Mouse (Mus musculus): Measurements from ENCODE around the gene Smyd2. TPM values are rescaled to one million over a fixed set of nuclear protein-coding genes. Genes with fewer than 3 reads are reported as not detected.

Gene Smyd2
- polyA plus RNA-seq, 1 experiment from 2014 or later, result 53.4 TPM

DNA sequence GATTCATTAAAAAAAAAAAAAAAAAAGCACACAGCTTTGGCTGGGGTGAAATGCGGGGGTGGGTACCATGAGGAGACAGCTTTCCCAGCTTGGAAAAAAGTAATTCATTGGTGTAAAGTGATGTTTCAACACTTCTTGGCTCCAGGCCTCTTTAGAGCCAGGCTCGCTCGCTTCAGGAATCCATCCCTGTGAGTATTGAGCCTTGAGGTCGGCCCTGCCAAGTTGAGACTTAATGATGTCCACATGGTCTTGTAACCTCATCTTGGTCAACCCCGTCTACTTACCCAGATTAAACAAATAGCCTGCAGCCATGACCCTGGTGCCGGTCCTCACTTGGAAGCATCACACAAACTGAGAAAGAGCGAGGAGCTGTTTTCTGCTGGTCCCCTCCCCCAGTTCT is 69.7 kb downstream of the Smyd2 start:
- WGBS (ENCODE audit: insufficient replicate concordance), result 79% methylated on average over 7 of the region's 7 CpGs
- Histone ChIP-seq H3K36me3 (peaks cover 12% of the 10 kb centered on the region; the same call in 1 of the 2 replicates), H3K4me1 (peaks cover 23% of the 10 kb centered on the region), H3K9ac (no peak overlapping the region), H3K9me3 (replicated peaks) (no peaks in the 10 kb centered on the region), H3K27me3 (replicated peaks) (no peaks in the 10 kb centered on the region), H3K27ac (no peak overlapping the region), H3K4me2 (no peak overlapping the region), H3K4me3 (no peak overlapping the region)
- no peak for ATAC-seq

DNA sequence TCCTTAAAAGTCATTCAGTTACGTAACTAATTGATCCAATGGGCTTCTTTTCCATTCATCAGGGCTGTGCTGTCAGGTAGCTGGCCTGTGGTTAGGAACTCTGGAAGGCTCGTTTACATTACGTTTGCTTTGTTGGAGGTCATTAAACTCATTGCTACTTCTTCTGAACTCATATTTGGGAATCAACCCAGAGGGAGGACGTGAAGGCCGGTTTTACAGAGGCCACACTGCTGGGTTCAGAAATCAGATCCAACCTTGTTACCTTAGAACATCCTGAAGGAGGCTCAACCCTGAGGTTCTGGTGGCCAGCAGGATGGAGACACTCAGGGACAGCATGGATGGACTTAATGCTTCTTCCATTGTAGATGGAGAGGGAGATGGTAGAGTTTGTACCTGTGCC is 70.1 kb downstream of the Smyd2 start:
- Histone ChIP-seq H3K9me3 (replicated peaks) (no peaks in the 10 kb centered on the region), H3K27ac (no peak overlapping the region), H3K4me2 (no peak overlapping the region), H3K4me3 (no peak overlapping the region), H3K36me3 (peaks cover 12% of the 10 kb centered on the region; the same call in 1 of the 2 replicates), H3K27me3 (replicated peaks) (no peaks in the 10 kb centered on the region), H3K4me1 (peaks cover 27% of the 10 kb centered on the region), H3K9ac (no peak overlapping the region)
- 72% methylated on average over 5 of the region's 5 CpGs for WGBS (ENCODE audit: insufficient replicate concordance)
- ATAC-seq, result no peak

DNA sequence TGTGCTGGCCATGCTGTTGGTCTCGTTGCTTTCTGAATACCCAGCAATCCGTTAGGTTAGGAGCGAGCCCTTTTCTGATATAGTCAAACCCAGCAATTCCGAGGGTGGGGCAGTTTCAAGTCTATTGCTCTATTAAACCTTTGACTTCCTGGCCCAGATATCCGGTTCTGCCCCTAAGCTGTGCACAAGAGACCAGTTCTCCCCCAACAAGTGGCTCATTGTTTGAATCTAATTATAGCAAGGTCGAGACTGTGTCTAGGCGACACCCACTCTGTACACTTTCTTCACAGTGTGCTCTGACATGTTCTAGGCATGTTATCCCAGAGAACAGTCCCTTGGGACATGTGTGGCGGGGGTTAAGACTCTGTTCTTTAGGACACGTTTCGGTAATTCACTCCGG is 72.6 kb downstream of the Smyd2 start:
- no peaks in the 10 kb centered on the region for H3K9me3 ChIP-seq (replicated peaks)
- H3K4me3 ChIP-seq, result no peak overlapping the region
- no peak for ATAC-seq
- WGBS (ENCODE audit: insufficient replicate concordance), result 78% methylated on average over 11 of the region's 11 CpGs
- H3K27me3 ChIP-seq (replicated peaks), result no peaks in the 10 kb centered on the region
- H3K9ac ChIP-seq, result no peak overlapping the region
- peaks cover 12% of the 10 kb centered on the region; the same call in 1 of the 2 replicates for H3K36me3 ChIP-seq
- H3K4me1 ChIP-seq, result peaks cover 22% of the 10 kb centered on the region
- no peak overlapping the region for H3K4me2 ChIP-seq
- no peak overlapping the region for H3K27ac ChIP-seq

DNA sequence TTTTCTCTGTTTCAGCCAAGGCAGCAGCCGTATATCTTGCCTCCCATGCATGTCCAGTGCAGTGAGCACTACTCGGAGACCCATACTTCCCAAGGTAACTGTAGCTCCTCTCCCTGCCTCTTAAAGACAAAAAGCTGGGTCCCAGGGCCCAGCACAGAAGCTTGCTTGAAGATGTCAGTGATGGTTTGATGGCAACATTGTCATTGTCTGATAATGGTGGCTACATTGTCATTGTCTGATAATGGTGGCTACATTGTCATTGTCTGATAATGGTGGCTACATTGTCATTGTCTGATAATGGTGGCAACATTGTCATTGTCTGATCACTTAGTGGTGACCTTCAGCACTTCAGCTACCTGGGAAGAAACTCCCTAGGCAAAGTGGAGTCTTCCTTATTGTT is 75.8 kb downstream of the Smyd2 start:
- Histone ChIP-seq H3K27ac (no peak overlapping the region), H3K9me3 (replicated peaks) (no peaks in the 10 kb centered on the region), H3K36me3 (peaks cover 12% of the 10 kb centered on the region; the same call in 1 of the 2 replicates), H3K9ac (no peak overlapping the region), H3K27me3 (replicated peaks) (no peaks in the 10 kb centered on the region), H3K4me2 (no peak overlapping the region), H3K4me3 (no peak overlapping the region), H3K4me1 (peaks cover 16% of the 10 kb centered on the region)
- WGBS (ENCODE audit: insufficient replicate concordance), result 53% methylated on average over 2 of the region's 2 CpGs
- peak; percentile 44 for ATAC-seq

DNA sequence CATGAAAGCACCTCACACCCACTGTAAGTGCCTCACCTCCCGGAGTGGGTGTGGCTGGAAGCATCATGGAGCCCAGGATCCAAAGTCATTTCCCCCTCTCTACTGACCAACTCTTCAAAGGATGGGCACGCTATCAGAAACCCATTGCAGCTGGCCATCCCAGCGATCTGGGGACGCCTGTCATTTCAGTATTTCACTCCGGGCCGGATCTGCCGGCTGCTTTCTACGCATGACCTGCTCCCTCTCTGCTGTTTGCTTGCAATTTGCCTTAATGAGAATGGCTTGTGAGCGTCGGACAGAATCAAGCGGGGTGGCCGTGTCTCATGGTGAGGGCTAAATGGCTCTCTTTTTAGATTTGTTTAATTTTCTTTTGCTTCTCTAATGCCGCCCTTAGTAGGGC is 88.0 kb downstream of the Smyd2 start:
- peaks cover 31% of the 10 kb centered on the region for H3K4me1 ChIP-seq
- H3K4me3 ChIP-seq, result no peak overlapping the region
- H3K9ac ChIP-seq, result no peak overlapping the region
- ATAC-seq, result no peak
- H3K27ac ChIP-seq, result no peak overlapping the region
- H3K9me3 ChIP-seq (replicated peaks), result no peaks in the 10 kb centered on the region
- H3K4me2 ChIP-seq, result no peak overlapping the region
- H3K36me3 ChIP-seq, result no peaks in the 10 kb centered on the region
- WGBS (ENCODE audit: insufficient replicate concordance), result 80% methylated on average over 13 of the region's 13 CpGs
- no peaks in the 10 kb centered on the region for H3K27me3 ChIP-seq (replicated peaks)

DNA sequence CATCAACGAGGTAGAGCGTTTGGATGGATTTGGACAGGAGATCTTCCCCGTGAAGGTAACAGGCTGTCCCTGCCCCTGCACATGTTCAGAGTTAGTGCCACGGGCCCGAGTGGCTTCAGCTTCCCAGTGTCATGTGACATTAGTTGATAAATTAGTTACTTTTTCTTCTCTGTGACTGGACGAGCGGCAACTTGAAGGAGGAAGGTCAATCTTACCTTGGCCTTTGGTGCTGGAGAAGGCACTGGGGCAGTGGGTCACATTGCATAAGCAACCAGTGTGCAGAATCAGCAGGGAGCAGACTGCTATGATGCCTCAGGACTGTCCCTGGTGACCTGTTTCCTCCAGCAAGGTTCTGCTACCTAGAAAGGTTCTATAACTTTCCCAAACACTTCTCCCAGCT is 88.8 kb downstream of the Smyd2 start:
- no peak for ATAC-seq
- Histone ChIP-seq H3K4me1 (peaks cover 31% of the 10 kb centered on the region), H3K27me3 (replicated peaks) (no peaks in the 10 kb centered on the region), H3K27ac (no peak overlapping the region), H3K36me3 (no peaks in the 10 kb centered on the region), H3K9ac (no peak overlapping the region), H3K4me3 (no peak overlapping the region), H3K9me3 (replicated peaks) (no peaks in the 10 kb centered on the region), H3K4me2 (no peak overlapping the region)
- WGBS (ENCODE audit: insufficient replicate concordance), result 71% methylated on average over 7 of the region's 7 CpGs

DNA sequence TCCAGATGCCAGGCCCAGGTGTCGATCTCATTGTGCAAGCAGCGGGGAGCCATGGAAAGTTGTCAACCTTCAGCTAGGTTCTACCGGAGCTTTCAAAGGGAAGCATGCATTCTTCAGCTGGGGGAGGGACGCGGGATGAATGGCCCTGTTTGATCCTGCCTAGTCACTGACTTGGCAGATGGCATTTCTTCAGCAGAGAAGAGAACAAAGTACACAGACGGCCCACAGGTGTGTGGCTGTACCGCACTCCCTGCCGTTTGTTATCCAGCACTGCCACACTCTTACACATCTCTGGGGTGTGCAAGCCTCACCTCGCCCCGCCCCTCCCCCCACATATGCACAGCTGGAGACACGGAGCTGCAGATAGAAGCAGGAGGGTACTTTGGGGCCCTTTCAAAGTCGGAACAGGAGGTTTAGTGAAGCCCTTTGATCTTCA is 91.3 kb downstream of the Smyd2 start:
- H3K9me3 ChIP-seq (replicated peaks), result no peaks in the 10 kb centered on the region
- 17% methylated on average over 12 of the region's 12 CpGs for whole genome bisulfite sequencing (ENCODE audit: insufficient replicate concordance)
- peak; percentile 92 for ATAC-seq
- peaks cover 31% of the 10 kb centered on the region for H3K4me1 ChIP-seq
- H3K4me3 ChIP-seq, result no peak overlapping the region
- H3K27me3 ChIP-seq (replicated peaks), result no peaks in the 10 kb centered on the region
- H3K36me3 ChIP-seq, result no peaks in the 10 kb centered on the region
- peak overlapping the region; percentile 31 for H3K4me2 ChIP-seq
- peak overlapping the region; percentile 2; the same call in 1 of the 2 replicates for H3K9ac ChIP-seq
- peak overlapping the region; percentile 46; the same call in 1 of the 2 replicates for H3K27ac ChIP-seq

Other genes starting within 250 kb of the Smyd2 start
- gene Cenpf, start 234.3 kb downstream of the Smyd2 start, polyA plus RNA-seq (2016; fragmentation: Nextera tagmentation; extraction: Ambion mirVana), result 52.5 and 54.0 TPM in 2 replicates
- 0.70 and 0.86 TPM in 2 replicates for gene Ptpn14, start 194.1 kb downstream of the Smyd2 start, polyA plus RNA-seq (2016; fragmentation: Nextera tagmentation; extraction: Ambion mirVana)
- gene Prox1, start 248.4 kb upstream of the Smyd2 start, polyA plus RNA-seq (2016; fragmentation: Nextera tagmentation; extraction: Ambion mirVana), result 7.6 TPM in 2 replicates